Mouse (Mus musculus) brain, embryonic 14.5 days (tissue): Measurements from ENCODE around the gene Col26a1.

Source experiments
- CTCF ChIP-seq: fragments of 200-500 bp; IDR thresholded peaks from 2 replicates; pipeline ENCODE4 v1.5.1; 2012; ENCODE audit warnings: inconsistent platforms, mild to moderate bottlenecking, moderate library complexity, borderline replicate concordance; ENCODE audit not compliant: insufficient read depth, insufficient read length; ENCODE audit errors: extremely low read depth
- POLR2A ChIP-seq: fragments of 200-500 bp; IDR thresholded peaks from 2 replicates; pipeline ENCODE4 v1.6.1; 2012; ENCODE audit warnings: mild to moderate bottlenecking, inconsistent platforms, borderline replicate concordance; ENCODE audit not compliant: poor library complexity, insufficient read depth, insufficient read length, severe bottlenecking; ENCODE audit errors: extremely low read depth

GRCm38 (mm10) chr5:136905630-136906029, 22.6 kb upstream of the Col26a1 start:
- TF ChIP-seq CTCF = peak; percentile 44; the same call in 1 of the 2 replicates
- TF ChIP-seq POLR2A = no peak
